ENCODE assay signal across 8 mouse cellular contexts in genomic region chr4:45013537-45013936, GRCm38 (mm10). TPM values are rescaled to one million over a fixed set of nuclear protein-coding genes. Genes with fewer than 3 reads are reported as not detected.
DNase-seq lines count a peak whose midpoint lies in the region; ATAC-seq and TF ChIP-seq lines count a peak whose summit lies in the region.

No protein-coding gene starts in this region.

- ATAC-seq in heart, postnatal 0 days (ENCODE audit: insufficient read depth, low read depth): no peak
- no peak for ATAC-seq in midbrain, embryonic 11.5 days (ENCODE audit: low FRiP score)
- no peak for ATAC-seq in erythroid progenitor cell, adult 5-6 weeks (replicated peaks; ENCODE audit: low FRiP score, poor library complexity, severe bottlenecking)

- no peaks in the 10 kb centered on the region for H3K9me3 ChIP-seq in heart, postnatal 0 days (replicated peaks; ENCODE audit: control insufficient read depth, low read length)
- H3K9me3 ChIP-seq in midbrain, embryonic 11.5 days (ENCODE audit: control insufficient read depth, low read length): no peaks in the 10 kb centered on the region

- peak overlapping the region; percentile 76; the same call in 1 of the 2 replicates for H3K9ac ChIP-seq in heart, postnatal 0 days (replicated peaks; ENCODE audit: low read depth, low read length)
- H3K9ac ChIP-seq in midbrain, embryonic 11.5 days (ENCODE audit: low read length): peak overlapping the region; percentile 64; the same call in 1 of the 2 replicates

- H3K4me1 ChIP-seq in kidney, adult 2 months (ENCODE audit: control insufficient read depth, insufficient read depth, low read length): peaks cover 9% of the 10 kb centered on the region; the same call in 1 of the 2 replicates
- H3K4me1 ChIP-seq in heart, postnatal 0 days (ENCODE audit: control insufficient read depth, insufficient read depth): peaks cover 12% of the 10 kb centered on the region
- H3K4me1 ChIP-seq in midbrain, embryonic 11.5 days (ENCODE audit: control insufficient read depth, insufficient read depth, low read length): peaks cover 24% of the 10 kb centered on the region

- no peak for TF ChIP-seq POLR2A in kidney, adult 2 months (IDR thresholded peaks at IDR 0.05; ENCODE audit: low read depth, low read length)

- DNase-seq in kidney, adult 2 months: no peak
- DNase-seq in kidney, postnatal 4 days: no peak
- DNase-seq in MN1 (ENCODE audit: low spot score): peak; percentile 33
- no peak for DNase-seq in heart, postnatal 0 days (ENCODE audit: low spot score)
- DNase-seq in midbrain, embryonic 11.5 days (ENCODE audit: low spot score, missing footprints): no peak
- no peak for DNase-seq in Muller cell, postnatal 12 days (ENCODE audit: inconsistent ontology term)
- DNase-seq in cerebellum, adult 11 months: no peak

- peak overlapping the region; percentile 92 for H3K4me2 ChIP-seq in heart, postnatal 0 days (ENCODE audit: low read depth, low read length)
- H3K4me2 ChIP-seq in midbrain, embryonic 11.5 days: peak overlapping the region; percentile 54

- no peak overlapping the region for H3K27ac ChIP-seq in kidney, adult 2 months (ENCODE audit: insufficient read depth, low read depth, low read length)
- peak overlapping the region; percentile 88 for H3K27ac ChIP-seq in heart, postnatal 0 days (ENCODE audit: low read depth)
- no peak overlapping the region for H3K27ac ChIP-seq in midbrain, embryonic 11.5 days (ENCODE audit: low read depth, low read length)

- no peak for TF ChIP-seq EP300 in heart, postnatal 0 days (IDR thresholded peaks at IDR 0.05; ENCODE audit: low read depth)

- no peaks in the 10 kb centered on the region for H3K27me3 ChIP-seq in kidney, adult 2 months (replicated peaks; ENCODE audit: control insufficient read depth, insufficient read depth, low read length)
- H3K27me3 ChIP-seq in heart, postnatal 0 days (ENCODE audit: control insufficient read depth, insufficient read depth, low read length): no peaks in the 10 kb centered on the region
- H3K27me3 ChIP-seq in midbrain, embryonic 11.5 days (ENCODE audit: control insufficient read depth, insufficient read depth, low read length): no peaks in the 10 kb centered on the region

- peak overlapping the region; percentile 86; the same call in 1 of the 2 replicates for H3K4me3 ChIP-seq in kidney, adult 2 months (ENCODE audit: insufficient read depth, low read depth, low read length)
- H3K4me3 ChIP-seq in heart, postnatal 0 days (ENCODE audit: low read depth, low read length): peak overlapping the region; percentile 69
- H3K4me3 ChIP-seq in midbrain, embryonic 11.5 days (ENCODE audit: low read depth, low read length): peak overlapping the region; percentile 51; the same call in 1 of the 2 replicates

- 3% methylated on average over 2 of the region's 2 CpGs for WGBS in kidney, adult 2 months
- WGBS in heart, postnatal 0 days: 3% methylated on average over 2 of the region's 2 CpGs
- WGBS in midbrain, embryonic 11.5 days: 10% methylated on average over 2 of the region's 2 CpGs

- TF ChIP-seq CTCF in kidney, adult 2 months (conservative IDR thresholded peaks at IDR 0.05; ENCODE audit: insufficient read depth, insufficient read length, low read depth, low read length): no peak
- no peak for TF ChIP-seq CTCF in heart, postnatal 0 days (IDR thresholded peaks at IDR 0.05; ENCODE audit: low read depth)

- no peaks in the 10 kb centered on the region for H3K36me3 ChIP-seq in kidney, adult 2 months (ENCODE audit: control insufficient read depth, insufficient read depth, low read length)
- H3K36me3 ChIP-seq in heart, postnatal 0 days (replicated peaks; ENCODE audit: control insufficient read depth, insufficient read depth, low read length): no peaks in the 10 kb centered on the region
- no peaks in the 10 kb centered on the region for H3K36me3 ChIP-seq in midbrain, embryonic 11.5 days (ENCODE audit: control insufficient read depth, insufficient read depth, low read length)

RNA-seq across cellular contexts. Expression of gene Zbtb5, which starts 1.3 kb away (rescaled TPM):
- 11.8 and 12.8 TPM in 2 replicates for polyA plus RNA-seq in kidney, adult 2 months (2012; rRNA removed)
- total RNA-seq in heart, postnatal 0 days (2014; rRNA removed; ENCODE audit: low replicate concordance): 20.3 and 32.0 TPM in 2 replicates
- 8.5 and 8.9 TPM in 2 replicates for polyA plus RNA-seq in heart, postnatal 0 days (2015; fragmentation: Nextera tagmentation; extraction: Ambion mirVana)
- polyA plus RNA-seq in midbrain, embryonic 11.5 days (2014; fragmentation: Nextera tagmentation; extraction: Ambion mirVana): 41.2 and 44.7 TPM in 2 replicates
- 8.3 and 15.5 TPM in 2 replicates for total RNA-seq in erythroid progenitor cell, adult 5-6 weeks (2015; ENCODE audit: low replicate concordance)
- total RNA-seq in erythroid progenitor cell, adult 5-6 weeks (2017; ENCODE audit: low replicate concordance): 9.3 and 20.2 TPM in 2 replicates

RNA-seq across cellular contexts. Expression of gene Polr1e, which starts 4.8 kb away (rescaled TPM):
- polyA plus RNA-seq in kidney, adult 2 months (2012; rRNA removed): 6.2 and 7.8 TPM in 2 replicates
- 37.4 and 46.7 TPM in 2 replicates for total RNA-seq in heart, postnatal 0 days (2014; rRNA removed; ENCODE audit: low replicate concordance)
- 71.2 and 77.5 TPM in 2 replicates for polyA plus RNA-seq in heart, postnatal 0 days (2015; fragmentation: Nextera tagmentation; extraction: Ambion mirVana)
- 51.6 and 56.3 TPM in 2 replicates for polyA plus RNA-seq in midbrain, embryonic 11.5 days (2014; fragmentation: Nextera tagmentation; extraction: Ambion mirVana)
- total RNA-seq in erythroid progenitor cell, adult 5-6 weeks (2015; ENCODE audit: low replicate concordance): 10.1 and 12.6 TPM in 2 replicates
- 4.1 and 12.1 TPM in 2 replicates for total RNA-seq in erythroid progenitor cell, adult 5-6 weeks (2017; ENCODE audit: low replicate concordance)

RNA-seq across cellular contexts. Expression of gene Grhpr, which starts 32.3 kb away (rescaled TPM):
- 334 and 342 TPM in 2 replicates for polyA plus RNA-seq in kidney, adult 2 months (2012; rRNA removed)
- total RNA-seq in heart, postnatal 0 days (2014; rRNA removed; ENCODE audit: low replicate concordance): 88.4 and 147 TPM in 2 replicates
- 103 and 108 TPM in 2 replicates for polyA plus RNA-seq in heart, postnatal 0 days (2015; fragmentation: Nextera tagmentation; extraction: Ambion mirVana)
- polyA plus RNA-seq in midbrain, embryonic 11.5 days (2014; fragmentation: Nextera tagmentation; extraction: Ambion mirVana): 37.4 and 38.2 TPM in 2 replicates
- total RNA-seq in erythroid progenitor cell, adult 5-6 weeks (2015; ENCODE audit: low replicate concordance): 2.5 TPM in 1 of 2 replicates, not detected in the other
- total RNA-seq in erythroid progenitor cell, adult 5-6 weeks (2017; ENCODE audit: low replicate concordance): 3.2 and 14.9 TPM in 2 replicates
